Mouse (Mus musculus) kidney, embryonic 15.5 days (tissue): ENCODE measurements around the gene Boll. TPM values are rescaled to one million over a fixed set of nuclear protein-coding genes. Genes with fewer than 3 reads are reported as not detected.

Experiments used
- ATAC-seq: fragments of 200-750 bp; cut with Nextera tagmentation; replicated peaks from 2 replicates; pipeline ENCODE4 v1.8.0; 2017; ENCODE audit warnings: moderate TSS enrichment; ENCODE audit not compliant: low FRiP score
- H3K27ac ChIP-seq: fragments of 300-500 bp; sonication (generic); 2 replicates; pipeline ENCODE4 v1.5.1; 2015; ENCODE audit warnings: mild to moderate bottlenecking, inconsistent platforms
- H3K27me3 ChIP-seq: fragments of 300-500 bp; sonication (generic); 2 replicates; pipeline ENCODE4 v1.6.1; 2015; ENCODE audit warnings: inconsistent platforms
- H3K36me3 ChIP-seq: fragments of 300-500 bp; sonication (generic); 2 replicates; pipeline ENCODE4 v1.6.1; 2015; ENCODE audit warnings: inconsistent platforms
- H3K4me1 ChIP-seq: fragments of 300-500 bp; sonication (generic); 2 replicates; pipeline ENCODE4 v1.6.1; 2015; ENCODE audit warnings: inconsistent platforms
- H3K4me2 ChIP-seq: fragments of 300-500 bp; sonication (generic); 2 replicates; pipeline ENCODE4 v1.6.1; 2015; ENCODE audit warnings: moderate library complexity, mild to moderate bottlenecking, inconsistent platforms
- H3K4me3 ChIP-seq: fragments of 300-500 bp; sonication (generic); replicated peaks from 2 replicates; pipeline ENCODE4 v1.5.1; 2015; ENCODE audit warnings: mild to moderate bottlenecking, inconsistent platforms
- H3K9ac ChIP-seq: fragments of 300-500 bp; sonication (generic); 2 replicates; pipeline ENCODE4 v1.6.1; 2015; ENCODE audit warnings: mild to moderate bottlenecking, inconsistent platforms
- H3K9me3 ChIP-seq: fragments of 300-500 bp; sonication (generic); replicated peaks from 2 replicates; pipeline ENCODE4 v1.6.1; 2016; ENCODE audit warnings: inconsistent platforms
- WGBS: fragments of 180-500 bp; shearing (Covaris S2); methylation state at CpG from one replicate; pipeline ENCODE4 v1.1.7; 2015; ENCODE audit warnings: mixed read lengths; 5-methylcytosine and 5-hydroxymethylcytosine counted together
- polyA plus RNA-seq: library from polyadenylated mRNA; unstranded; fragments of >200 nt; fragmentation: Nextera tagmentation; extraction: Ambion mirVana; gene quantifications from 2 replicates; pipeline ENCODE4 v1.2.1, GENCODE M21; 2015

Boll gene
- polyA plus RNA-seq, 1 experiment from 2014 or later: not detected

DNA sequence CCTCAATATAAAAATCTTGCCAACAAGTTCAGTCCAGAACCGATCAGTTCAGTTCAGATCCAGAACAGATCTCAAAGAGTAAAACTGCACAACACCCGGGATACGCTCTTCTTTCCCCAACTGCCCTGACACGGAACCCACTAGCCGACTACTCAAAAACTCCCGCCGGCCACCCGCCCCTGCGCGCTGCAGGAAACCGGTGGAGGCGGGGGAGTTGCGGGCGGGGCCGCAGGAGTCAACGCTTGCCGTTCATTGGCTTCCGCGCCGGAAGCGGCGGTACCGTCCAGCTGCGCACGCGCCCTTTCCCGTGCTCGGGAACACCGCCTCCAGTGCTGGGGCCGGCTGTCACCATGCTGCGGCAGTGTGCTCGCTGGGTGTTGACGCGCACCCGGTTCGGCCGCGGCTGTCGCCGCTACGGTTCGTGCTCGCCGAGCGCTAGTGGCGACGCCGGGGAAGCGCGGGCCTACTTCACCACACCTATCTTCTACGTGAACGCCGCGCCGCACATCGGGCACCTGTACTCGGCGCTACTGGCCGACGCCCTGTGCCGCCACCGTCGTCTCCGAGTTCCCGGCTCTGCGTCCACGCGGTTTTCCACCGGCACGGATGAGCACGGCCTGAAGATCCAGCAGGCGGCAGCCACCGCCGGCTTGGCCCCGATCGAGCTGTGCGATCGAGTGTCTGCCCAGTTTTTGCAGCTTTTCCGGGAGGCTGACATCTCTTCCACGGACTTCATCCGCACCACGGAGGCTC, 126.2 kb downstream of the Boll start, which contains the start of gene Mars2:
Gene Mars2 (plus strand): TSS at position 288 of the 753 bp plus-strand sequence.
- H3K9me3 ChIP-seq: no peaks in the 10 kb centered on the region
- H3K4me3 ChIP-seq: peak within 1 kb of the TSS; percentile 69
- peak; percentile 99 for ATAC-seq
- no peaks in the 10 kb centered on the region for H3K36me3 ChIP-seq
- no peaks in the 10 kb centered on the region for H3K27me3 ChIP-seq
- peak within 1 kb of the TSS; percentile 83 for H3K4me2 ChIP-seq
- H3K4me1 ChIP-seq: peaks cover 28% of the 10 kb centered on the region
- peak within 1 kb of the TSS; percentile 62 for H3K9ac ChIP-seq
- WGBS: under 1% methylated on average over 82 of the region's 82 CpGs
- peak within 1 kb of the TSS; percentile 69 for H3K27ac ChIP-seq

GRCm38 (mm10) chr1:55236487-55236886, 126.8 kb downstream of the Boll start:
- H3K4me3 ChIP-seq: peak overlapping the region; percentile 69
- no peaks in the 10 kb centered on the region for H3K9me3 ChIP-seq
- 32% methylated on average over 5 of the region's 5 CpGs for WGBS
- no peak for ATAC-seq
- H3K4me1 ChIP-seq: peaks cover 28% of the 10 kb centered on the region
- H3K4me2 ChIP-seq: peak overlapping the region; percentile 83
- peak overlapping the region; percentile 32; the same call in 1 of the 2 replicates for H3K9ac ChIP-seq
- H3K27me3 ChIP-seq: no peaks in the 10 kb centered on the region
- H3K27ac ChIP-seq: no peak overlapping the region
- H3K36me3 ChIP-seq: no peaks in the 10 kb centered on the region

GRCm38 (mm10) chr1:55234910-55235520, 128.3 kb downstream of the Boll start:
- H3K27ac ChIP-seq: no peak overlapping the region
- peaks cover 21% of the 10 kb centered on the region for H3K4me1 ChIP-seq
- H3K9ac ChIP-seq: no peak overlapping the region
- H3K9me3 ChIP-seq: no peaks in the 10 kb centered on the region
- H3K4me2 ChIP-seq: no peak overlapping the region
- H3K27me3 ChIP-seq: no peaks in the 10 kb centered on the region
- H3K36me3 ChIP-seq: no peaks in the 10 kb centered on the region
- no peak for ATAC-seq
- H3K4me3 ChIP-seq: no peak overlapping the region
- 64% methylated on average over 16 of the region's 16 CpGs for WGBS

DNA sequence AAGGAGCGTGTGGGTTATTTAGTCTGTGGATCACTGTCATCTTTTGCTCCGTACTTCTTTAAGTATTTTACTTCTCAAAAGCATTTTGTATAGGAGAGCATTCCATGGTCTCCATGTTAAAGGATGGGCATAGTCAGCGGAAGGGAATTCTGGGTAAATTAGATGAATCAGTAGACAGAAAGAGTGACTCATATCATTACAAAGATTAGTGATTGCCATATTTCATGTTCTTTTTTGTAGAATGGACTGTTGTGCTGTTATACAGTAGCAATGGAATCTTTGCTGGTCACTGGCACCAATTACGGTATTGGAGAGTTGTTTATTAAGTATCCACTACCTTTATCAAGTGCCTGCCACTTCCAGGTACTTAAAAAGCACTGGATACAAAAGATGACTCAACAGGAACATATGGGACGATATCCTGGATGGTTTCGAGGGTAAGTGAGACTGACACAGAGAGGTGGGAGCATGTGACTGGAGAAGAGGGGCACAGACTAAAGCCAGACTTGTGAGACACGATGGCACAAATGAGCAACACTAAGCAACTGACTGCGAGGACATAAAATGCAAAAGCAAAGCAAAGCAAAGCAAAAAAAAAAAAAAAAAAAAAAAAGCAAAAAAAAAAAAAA, 134.9 kb downstream of the Boll start:
- Histone ChIP-seq H3K27me3 (peaks cover 2% of the 10 kb centered on the region; the same call in 1 of the 2 replicates), H3K4me1 (0 out of 2 replicates have a peak, but pooled peaks cover 2% of the 10 kb centered on the region), H3K27ac (no peak overlapping the region), H3K9me3 (no peaks in the 10 kb centered on the region), H3K4me2 (no peak overlapping the region), H3K4me3 (no peak overlapping the region), H3K9ac (no peak overlapping the region), H3K36me3 (no peaks in the 10 kb centered on the region)
- WGBS: 85% methylated on average over 8 of the region's 8 CpGs
- ATAC-seq: no peak

DNA sequence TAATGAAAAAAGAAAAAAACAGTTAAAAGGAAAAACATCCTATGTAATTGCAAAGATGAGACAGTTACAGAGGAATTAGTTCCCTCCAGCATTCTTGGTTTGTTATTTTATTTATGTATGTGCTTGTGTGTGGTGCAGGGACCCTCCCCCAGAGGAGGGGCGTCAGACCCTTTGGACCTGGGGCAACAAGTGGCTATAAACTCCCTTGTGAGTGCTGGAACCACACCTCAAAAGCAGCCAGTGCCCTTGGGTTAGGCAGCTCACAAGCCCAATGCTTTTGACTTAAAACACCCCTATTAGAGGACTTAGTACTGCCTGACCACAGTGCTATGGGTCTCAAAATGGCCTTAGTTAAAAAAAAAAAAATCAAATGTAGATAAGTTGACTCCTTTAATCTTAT, 135.9 kb downstream of the Boll start:
- Histone ChIP-seq H3K4me1 (0 out of 2 replicates have a peak, but pooled peaks cover 2% of the 10 kb centered on the region), H3K36me3 (no peaks in the 10 kb centered on the region), H3K4me3 (no peak overlapping the region), H3K4me2 (no peak overlapping the region), H3K27me3 (peaks cover 2% of the 10 kb centered on the region; the same call in 1 of the 2 replicates), H3K9me3 (no peaks in the 10 kb centered on the region), H3K9ac (no peak overlapping the region), H3K27ac (no peak overlapping the region)
- WGBS: 29% methylated on average over 1 of the region's 1 CpGs
- ATAC-seq: no peak

- peak; percentile 67 for ATAC-seq
- Histone ChIP-seq H3K9me3 (no peaks in the 10 kb centered on the region), H3K36me3 (no peaks in the 10 kb centered on the region), H3K4me3 (peak within 1 kb of the TSS; percentile 52), H3K4me2 (peak within 1 kb of the TSS; percentile 62), H3K9ac (peak within 1 kb of the TSS; percentile 54), H3K27me3 (peaks cover 2% of the 10 kb centered on the region; the same call in 1 of the 2 replicates), H3K27ac (peak within 1 kb of the TSS; percentile 79), H3K4me1 (peaks cover 4% of the 10 kb centered on the region; the same call in 1 of the 2 replicates)
- 2% methylated on average over 26 of the region's 26 CpGs for WGBS
Measured at GRCm38 (mm10) chr1:55226011-55226857, 137.0 kb downstream of the Boll start, which contains the start of gene Rftn2. Gene Rftn2, minus strand, starts transcription at chr1:55226782.

- WGBS: 35% methylated on average over 3 of the region's 3 CpGs
- no peak overlapping the region for H3K27ac ChIP-seq
Measured at GRCm38 (mm10) chr1:55225398-55225797, 137.9 kb downstream of the Boll start.

DNA sequence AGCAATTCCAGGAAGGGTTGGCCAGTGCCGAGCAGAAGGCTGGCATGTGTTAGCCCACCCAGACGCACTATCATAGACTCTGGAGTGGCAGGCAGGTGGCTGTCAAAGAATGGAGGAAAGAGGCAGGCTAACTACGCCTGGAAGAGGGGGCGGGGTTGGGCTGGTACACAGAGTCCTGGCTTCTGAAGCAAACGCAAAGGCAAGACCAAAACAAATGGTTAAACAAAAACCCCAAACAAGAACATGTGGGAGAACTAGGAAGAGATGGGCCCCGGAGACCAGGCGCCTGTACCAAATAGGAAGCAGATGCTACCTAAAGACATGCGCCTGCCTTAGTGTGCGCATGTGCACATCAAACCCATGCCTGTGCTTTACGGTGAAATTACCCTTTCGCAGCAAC, 139.2 kb downstream of the Boll start:
- Histone ChIP-seq H3K27me3 (peaks cover 2% of the 10 kb centered on the region; the same call in 1 of the 2 replicates), H3K9me3 (no peaks in the 10 kb centered on the region), H3K4me2 (0 out of 2 replicates have a peak overlapping the region, but pooled peaks have one; percentile 62), H3K9ac (no peak overlapping the region), H3K27ac (no peak overlapping the region), H3K4me1 (peaks cover 5% of the 10 kb centered on the region; the same call in 1 of the 2 replicates), H3K36me3 (no peaks in the 10 kb centered on the region), H3K4me3 (no peak overlapping the region)
- 72% methylated on average over 11 of the region's 11 CpGs for WGBS
- ATAC-seq: no peak

More at GRCm38 (mm10) chr1:55225398-55225797, 137.9 kb downstream of the Boll start:
- Histone ChIP-seq H3K36me3 (no peaks in the 10 kb centered on the region), H3K4me2 (peak overlapping the region; percentile 62), H3K4me1 (peaks cover 5% of the 10 kb centered on the region; the same call in 1 of the 2 replicates), H3K27me3 (peaks cover 2% of the 10 kb centered on the region; the same call in 1 of the 2 replicates), H3K9me3 (no peaks in the 10 kb centered on the region), H3K9ac (no peak overlapping the region), H3K4me3 (peak overlapping the region; percentile 52)
- ATAC-seq: no peak; the same call in 1 of the 2 replicates

DNA sequence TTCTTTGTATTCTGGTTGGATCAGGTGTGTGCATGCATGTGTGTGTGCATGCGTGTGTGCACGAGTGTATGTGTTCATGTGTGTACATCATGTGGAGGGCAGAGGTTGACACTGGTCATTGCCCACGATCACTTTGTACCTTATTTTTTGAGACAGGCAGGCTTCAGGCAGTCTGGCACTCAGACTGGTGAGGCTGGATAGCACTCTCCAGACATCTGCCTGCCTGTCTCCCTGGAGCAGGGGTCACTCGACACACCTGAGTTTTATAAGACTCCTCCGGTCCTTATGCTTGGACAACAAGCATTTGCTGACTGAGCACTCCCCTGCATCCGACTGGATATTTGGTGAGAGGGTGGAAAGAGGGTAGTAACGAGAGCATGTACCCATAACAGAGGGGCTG, 140.2 kb downstream of the Boll start:
- Histone ChIP-seq H3K4me3 (no peak overlapping the region), H3K9ac (no peak overlapping the region), H3K4me2 (no peak overlapping the region), H3K36me3 (no peaks in the 10 kb centered on the region), H3K27me3 (peaks cover 2% of the 10 kb centered on the region; the same call in 1 of the 2 replicates), H3K4me1 (peaks cover 5% of the 10 kb centered on the region; the same call in 1 of the 2 replicates), H3K27ac (no peak overlapping the region), H3K9me3 (no peaks in the 10 kb centered on the region)
- 87% methylated on average over 7 of the region's 7 CpGs for WGBS
- no peak for ATAC-seq

DNA sequence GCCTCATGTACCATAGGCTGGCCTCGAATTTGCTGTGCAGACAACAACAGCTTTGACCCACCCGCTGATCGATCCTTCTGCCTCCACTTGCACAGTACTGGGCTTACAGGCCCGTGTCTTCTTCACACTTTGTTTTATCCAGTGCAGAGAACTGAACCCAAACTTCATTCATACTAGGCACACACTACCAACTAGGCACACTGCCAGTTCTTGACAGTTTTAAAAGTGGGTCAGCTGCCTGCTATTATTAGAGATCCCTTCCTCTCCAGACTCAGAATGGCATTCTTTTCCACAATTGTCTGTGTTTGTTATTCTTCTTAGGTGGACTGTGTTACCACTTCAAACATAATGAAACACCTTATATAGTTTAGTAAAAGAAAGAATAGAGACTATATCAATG, 141.9 kb downstream of the Boll start:
- no peaks in the 10 kb centered on the region; the same call in 1 of the 2 replicates for H3K27me3 ChIP-seq
- H3K9ac ChIP-seq: no peak overlapping the region
- H3K4me2 ChIP-seq: no peak overlapping the region
- H3K27ac ChIP-seq: 0 out of 2 replicates have a peak overlapping the region, but pooled peaks have one; percentile 2
- H3K9me3 ChIP-seq: no peaks in the 10 kb centered on the region
- ATAC-seq: no peak
- peaks cover 11% of the 10 kb centered on the region for H3K4me1 ChIP-seq
- no peaks in the 10 kb centered on the region for H3K36me3 ChIP-seq
- 69% methylated on average over 4 of the region's 4 CpGs for WGBS
- H3K4me3 ChIP-seq: no peak overlapping the region

DNA sequence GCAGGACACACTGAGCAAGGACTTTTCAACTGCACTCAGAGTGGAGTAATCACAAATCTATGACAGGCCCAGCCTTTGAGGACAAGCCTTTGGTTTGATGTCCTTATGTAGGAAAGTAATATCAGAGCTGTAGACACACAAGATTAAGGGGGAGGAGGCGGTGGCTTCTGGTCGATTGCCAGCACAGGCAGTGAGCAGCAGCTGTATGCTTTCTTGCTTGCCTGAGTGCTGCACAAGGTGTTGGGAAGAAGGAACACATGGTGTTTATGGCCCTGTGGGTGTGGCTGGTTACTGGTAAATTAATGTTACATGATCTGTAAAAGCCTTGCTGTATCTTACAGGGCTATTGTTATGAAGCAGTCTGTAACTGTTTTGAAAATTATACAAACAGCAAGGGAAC, 146.1 kb downstream of the Boll start:
- peaks cover 17% of the 10 kb centered on the region for H3K4me1 ChIP-seq
- H3K36me3 ChIP-seq: no peaks in the 10 kb centered on the region
- no peak overlapping the region for H3K4me2 ChIP-seq
- WGBS: 42% methylated on average over 2 of the region's 2 CpGs
- H3K27ac ChIP-seq: no peak overlapping the region
- no peak; the same call in 1 of the 2 replicates for ATAC-seq
- no peaks in the 10 kb centered on the region for H3K9me3 ChIP-seq
- H3K9ac ChIP-seq: no peak overlapping the region
- H3K4me3 ChIP-seq: no peak overlapping the region
- H3K27me3 ChIP-seq: no peaks in the 10 kb centered on the region
